Mouse (Mus musculus) macrophage (primary cell): ENCODE measurements around the gene Dmwd. TPM values are rescaled to one million over a fixed set of nuclear protein-coding genes. Genes with fewer than 3 reads are reported as not detected.

Source experiments
- H3K27ac ChIP-seq: fragments of 350-480 bp; formaldehyde crosslinking; 2 replicates; pipeline ENCODE4 v1.9.0; 2021
- H3K36me3 ChIP-seq: fragments of 350-480 bp; formaldehyde crosslinking; 2 replicates; pipeline ENCODE4 v1.9.0; 2021; ENCODE audit errors: inconsistent target
- H3K4me3 ChIP-seq: fragments of 350-480 bp; formaldehyde crosslinking; 2 replicates; pipeline ENCODE4 v1.9.0; 2021; ENCODE audit errors: inconsistent target
- H3K79me2 ChIP-seq: fragments of 350-480 bp; formaldehyde crosslinking; 2 replicates; pipeline ENCODE4 v1.9.0; 2021; ENCODE audit errors: inconsistent target
- WGBS: methylation state at CpG from one replicate; pipeline ENCODE4 v1.1.7; 2026; ENCODE audit warnings: inconsistent platforms; ENCODE audit not compliant: missing documents; 5-methylcytosine and 5-hydroxymethylcytosine counted together
- polyA plus RNA-seq: library from polyadenylated mRNA; stranded (reverse); fragments of 250-400 nt; gene quantifications from 3 replicates; pipeline ENCODE4 v1.2.4, GENCODE M21; 2018; ENCODE audit warnings: inconsistent platforms

Gene Dmwd
- polyA plus RNA-seq, 1 experiment from 2014 or later: 0.32 TPM

GRCm38 (mm10) chr7:19094826-19095750, 19.1 kb downstream of the Dmwd start:
- Histone ChIP-seq H3K79me2 (no peaks in the 10 kb centered on the region), H3K27ac (no peak overlapping the region), H3K36me3 (no peaks in the 10 kb centered on the region), H3K4me3 (no peak overlapping the region)
- 2% methylated on average over 79 of the region's 87 CpGs for WGBS

DNA sequence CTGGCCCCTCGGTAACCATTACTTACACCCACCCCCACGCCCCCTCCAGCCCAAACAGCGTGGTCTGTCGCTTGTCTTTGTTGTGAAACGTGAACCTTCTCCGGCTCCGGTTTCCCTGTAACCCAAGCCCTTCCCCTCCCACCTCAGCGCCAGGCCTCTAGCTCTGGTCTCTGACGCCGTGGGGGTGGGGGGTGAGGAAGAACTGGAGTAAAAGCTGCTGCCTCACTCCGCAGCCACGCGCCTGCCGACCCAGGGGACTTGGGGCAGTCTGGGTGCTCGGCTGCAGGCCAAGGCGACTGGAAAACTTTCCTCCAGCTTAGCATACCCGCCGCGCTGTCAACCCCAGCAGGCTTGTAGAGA, 19.7 kb downstream of the Dmwd start:
- WGBS: 6% methylated on average over 19 of the region's 19 CpGs
- Histone ChIP-seq H3K27ac (no peak overlapping the region), H3K36me3 (no peaks in the 10 kb centered on the region), H3K4me3 (no peak overlapping the region), H3K79me2 (no peaks in the 10 kb centered on the region)

- Histone ChIP-seq H3K4me3 (no peak overlapping the region), H3K27ac (no peak overlapping the region), H3K79me2 (no peaks in the 10 kb centered on the region), H3K36me3 (no peaks in the 10 kb centered on the region)
- WGBS: 88% methylated on average over 5 of the region's 5 CpGs
Measured at GRCm38 (mm10) chr7:19096421-19096976, 20.5 kb downstream of the Dmwd start.

DNA sequence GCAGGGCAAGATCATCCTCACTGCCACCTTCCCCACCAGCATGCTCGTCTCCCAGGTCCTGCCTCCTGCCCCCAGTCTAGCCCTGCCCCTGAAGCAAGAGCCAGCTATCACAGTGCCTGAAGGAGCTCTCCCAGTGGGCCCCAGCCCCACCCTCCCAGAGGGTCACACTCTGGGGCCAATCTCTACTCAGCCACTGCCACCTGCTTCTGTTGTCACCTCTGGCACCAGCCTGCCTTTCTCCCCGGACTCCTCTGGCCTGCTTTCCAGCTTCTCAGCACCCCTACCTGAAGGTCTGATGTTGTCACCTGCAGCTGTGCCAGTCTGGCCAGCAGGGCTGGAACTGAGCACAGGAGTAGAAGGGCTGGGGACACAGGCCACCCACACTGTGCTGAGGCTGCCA, 21.2 kb downstream of the Dmwd start:
- WGBS: 88% methylated on average over 2 of the region's 2 CpGs
- H3K4me3 ChIP-seq: no peak overlapping the region

GRCm38 (mm10) chr7:19097863-19098262, 21.8 kb downstream of the Dmwd start:
- Histone ChIP-seq H3K27ac (no peak overlapping the region), H3K79me2 (no peaks in the 10 kb centered on the region), H3K36me3 (no peaks in the 10 kb centered on the region), H3K4me3 (no peak overlapping the region)

More for the DNA sequence above, 21.2 kb downstream of the Dmwd start:
- H3K79me2 ChIP-seq: no peaks in the 10 kb centered on the region
- H3K27ac ChIP-seq: no peak overlapping the region
- H3K36me3 ChIP-seq: no peaks in the 10 kb centered on the region

DNA sequence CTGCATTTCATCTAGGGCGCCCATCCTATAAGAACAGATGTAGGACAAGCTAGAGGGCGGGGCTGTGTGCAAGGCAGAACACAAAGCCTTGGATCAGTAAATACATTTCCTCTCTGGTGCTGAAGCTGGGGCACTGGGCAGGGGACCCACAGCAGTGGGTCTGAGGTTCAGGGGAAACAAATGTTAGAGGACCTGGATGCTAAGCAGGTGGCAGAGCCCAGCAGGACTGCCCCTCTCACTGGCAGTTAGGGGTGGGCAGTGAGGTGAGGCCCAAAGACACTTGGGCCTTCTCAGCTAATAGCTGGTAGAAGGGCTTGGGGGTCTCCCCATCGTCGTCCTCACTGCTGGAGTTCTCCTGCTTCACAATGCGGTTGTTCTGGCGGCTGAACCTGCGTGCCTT, 22.8 kb downstream of the Dmwd start:
- H3K27ac ChIP-seq: no peak overlapping the region
- WGBS: 98% methylated on average over 7 of the region's 7 CpGs

DNA sequence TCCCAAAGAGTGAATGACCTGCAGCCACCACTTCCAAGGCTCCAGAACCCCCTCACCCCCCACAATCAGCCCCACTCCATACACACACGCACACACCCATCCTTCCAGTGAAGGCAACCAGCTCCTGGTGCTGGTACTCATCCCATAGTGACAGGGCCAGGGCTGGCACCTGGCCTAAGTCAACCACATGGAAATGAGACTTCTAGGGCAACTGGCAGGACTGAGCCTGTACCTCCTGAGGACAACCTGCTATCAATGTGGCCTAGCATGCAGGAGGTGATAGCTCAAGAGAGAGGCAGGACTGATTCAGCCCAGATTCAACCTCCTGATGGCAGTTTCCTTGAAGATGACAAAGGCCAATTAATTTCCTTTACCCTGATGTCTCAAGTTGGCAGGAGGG, 24.3 kb downstream of the Dmwd start:
- Histone ChIP-seq H3K27ac (no peak overlapping the region), H3K79me2 (no peaks in the 10 kb centered on the region), H3K4me3 (no peak overlapping the region), H3K36me3 (no peaks in the 10 kb centered on the region)
- WGBS: 91% methylated on average over 1 of the region's 1 CpGs

More for the DNA sequence above, 22.8 kb downstream of the Dmwd start:
- Histone ChIP-seq H3K79me2 (no peaks in the 10 kb centered on the region), H3K36me3 (no peaks in the 10 kb centered on the region), H3K4me3 (no peak overlapping the region)

DNA sequence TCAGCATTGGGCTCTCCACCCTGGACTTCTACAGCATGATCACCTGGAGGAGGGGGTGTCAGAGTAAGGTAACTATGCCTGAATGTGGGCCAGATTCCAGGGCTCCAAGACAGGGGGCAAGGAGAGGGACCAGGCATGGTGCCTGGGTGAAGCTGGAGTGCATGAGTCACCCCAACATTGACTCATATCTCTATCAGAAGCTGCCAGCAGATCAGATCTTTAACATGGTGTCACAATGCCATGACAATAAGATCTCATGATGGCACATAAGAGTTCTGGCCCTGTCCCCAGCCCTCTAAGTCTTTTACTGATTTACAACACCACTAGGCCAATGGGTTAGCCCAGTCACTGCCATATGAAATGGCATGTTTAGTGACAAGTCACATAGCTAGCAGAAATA, 27.7 kb downstream of the Dmwd start:
- H3K4me3 ChIP-seq: no peak overlapping the region
- H3K36me3 ChIP-seq: no peaks in the 10 kb centered on the region
- no peak overlapping the region for H3K27ac ChIP-seq
- H3K79me2 ChIP-seq: no peaks in the 10 kb centered on the region

- no peaks in the 10 kb centered on the region for H3K36me3 ChIP-seq
- WGBS: 67% methylated on average over 2 of the region's 2 CpGs
Measured at GRCm38 (mm10) chr7:19104486-19104885, 28.5 kb downstream of the Dmwd start.

DNA sequence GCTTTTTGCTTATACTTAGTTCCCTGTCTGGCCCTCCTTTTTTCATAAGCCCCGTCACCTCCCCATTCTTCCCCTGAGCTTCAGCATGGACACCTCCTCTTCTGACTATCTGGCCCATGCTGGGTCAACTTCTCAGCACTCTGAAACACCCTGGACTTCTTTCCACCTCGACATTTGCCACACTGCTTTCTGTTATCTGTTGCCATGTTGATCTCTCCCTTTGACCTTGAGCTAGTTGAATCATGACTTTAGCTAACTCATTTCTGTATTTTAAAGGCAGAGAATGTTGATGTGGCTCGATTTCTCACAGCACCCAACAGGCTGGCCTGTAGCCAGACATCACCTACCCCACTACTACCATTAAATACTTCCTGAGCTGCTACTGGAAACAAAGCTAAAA, 31.4 kb downstream of the Dmwd start:
- no peak overlapping the region for H3K27ac ChIP-seq
- WGBS: 61% methylated on average over 3 of the region's 3 CpGs
- no peaks in the 10 kb centered on the region for H3K79me2 ChIP-seq
- H3K4me3 ChIP-seq: no peak overlapping the region
- no peaks in the 10 kb centered on the region for H3K36me3 ChIP-seq

More at GRCm38 (mm10) chr7:19104486-19104885, 28.5 kb downstream of the Dmwd start:
- H3K79me2 ChIP-seq: no peaks in the 10 kb centered on the region
- no peak overlapping the region for H3K27ac ChIP-seq
- H3K4me3 ChIP-seq: no peak overlapping the region

GRCm38 (mm10) chr7:19109565-19109964, 33.5 kb downstream of the Dmwd start:
- H3K27ac ChIP-seq: no peak overlapping the region
- H3K4me3 ChIP-seq: no peak overlapping the region
- H3K36me3 ChIP-seq: no peaks in the 10 kb centered on the region
- H3K79me2 ChIP-seq: no peaks in the 10 kb centered on the region
- 89% methylated on average over 1 of the region's 1 CpGs for WGBS

DNA sequence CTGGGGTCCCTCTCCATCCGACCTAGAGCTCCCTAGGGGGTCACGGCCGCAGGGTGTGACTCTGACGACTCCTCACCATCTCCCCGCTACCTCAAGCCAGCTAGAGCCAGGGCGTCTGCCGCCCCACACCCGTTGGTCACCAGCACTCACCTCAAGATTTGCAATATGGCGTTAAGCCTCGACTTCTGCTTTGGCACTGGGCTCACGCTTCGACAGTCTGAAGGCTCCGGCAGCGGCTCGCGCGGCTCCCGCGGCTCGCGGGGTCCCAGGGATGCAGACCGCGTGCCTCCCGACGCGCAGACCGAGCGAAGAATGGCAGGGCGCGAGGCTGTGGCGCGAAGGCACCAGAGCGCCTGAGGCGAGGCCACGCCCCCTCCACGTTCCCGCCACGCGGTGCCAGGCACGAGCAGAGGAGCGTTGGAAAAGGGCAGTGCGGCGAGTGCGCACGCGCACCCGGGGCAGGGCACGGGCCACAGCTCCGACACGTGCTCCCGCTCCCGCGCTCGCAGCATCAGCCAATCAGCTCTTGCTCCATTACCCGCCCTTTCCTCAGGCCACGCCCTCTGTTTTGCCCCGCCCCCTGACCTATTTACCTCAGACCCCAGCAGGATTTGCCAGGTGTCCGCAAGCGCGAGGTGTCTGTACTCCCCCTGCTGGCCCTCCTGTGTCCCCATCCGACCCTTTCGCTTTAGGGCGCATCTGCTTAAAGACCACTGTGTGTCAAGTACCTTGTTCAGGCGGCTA, 42.2 kb downstream of the Dmwd start, which contains the start of gene Gm4969:
Gm4969 (minus strand) TSS at position 341 of the 744 bp plus-strand sequence.
- Histone ChIP-seq H3K36me3 (no peaks in the 10 kb centered on the region), H3K79me2 (peaks cover 35% of the 10 kb centered on the region), H3K27ac (no peak within 1 kb of the TSS), H3K4me3 (no peak within 1 kb of the TSS)
- 57% methylated on average over 63 of the region's 64 CpGs for WGBS

GRCm38 (mm10) chr7:19119083-19119482, 43.1 kb downstream of the Dmwd start:
- H3K79me2 ChIP-seq: peaks cover 44% of the 10 kb centered on the region
- H3K36me3 ChIP-seq: no peaks in the 10 kb centered on the region
- no peak overlapping the region for H3K27ac ChIP-seq
- H3K4me3 ChIP-seq: no peak overlapping the region
- WGBS: 92% methylated on average over 7 of the region's 8 CpGs

GRCm38 (mm10) chr7:19119631-19120429, 43.8 kb downstream of the Dmwd start, which contains the start of gene Fbxo46:
Gene Fbxo46, plus strand, starts transcription at chr7:19119859.
- 1% methylated on average over 34 of the region's 34 CpGs for WGBS
- Histone ChIP-seq H3K27ac (peak within 1 kb of the TSS; percentile 53), H3K36me3 (no peaks in the 10 kb centered on the region), H3K79me2 (peaks cover 51% of the 10 kb centered on the region), H3K4me3 (peak within 1 kb of the TSS; percentile 99)
